Mouse (Mus musculus) spleen, adult 2 months (tissue): Measurements from ENCODE around the gene Rfx4.

Experiments
- CTCF ChIP-seq: fragments of 200-500 bp; IDR thresholded peaks from 2 replicates; pipeline ENCODE4 v1.5.1; 2011; ENCODE audit warnings: mild to moderate bottlenecking, inconsistent platforms; ENCODE audit not compliant: insufficient read depth, insufficient read length, insufficient replicate concordance; ENCODE audit errors: extremely low read depth
- POLR2A ChIP-seq: fragments of 200-500 bp; IDR thresholded peaks from 2 replicates; pipeline ENCODE4 v1.6.1; 2011; ENCODE audit warnings: low read depth, low read length, inconsistent platforms

DNA sequence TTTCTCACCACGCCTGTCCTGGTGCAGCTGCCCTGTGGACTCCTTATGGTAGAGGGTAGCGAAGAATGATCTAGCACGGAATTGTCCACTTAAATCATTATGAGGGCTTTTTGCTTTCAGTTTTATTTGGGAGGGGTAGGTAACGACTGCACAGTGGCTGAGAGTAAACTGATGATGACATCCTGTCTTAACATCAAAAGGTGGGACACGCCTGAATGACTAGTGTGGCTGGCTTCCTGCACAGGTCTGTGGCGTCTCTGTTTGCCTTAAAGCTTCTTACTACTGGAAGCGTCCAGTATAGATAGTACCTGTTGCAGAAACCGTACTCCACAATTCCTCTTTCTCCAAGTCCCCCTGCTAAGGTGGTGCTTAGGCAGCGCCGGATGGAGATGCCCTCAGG lies 12.9 kb downstream of the Rfx4 start:
- TF ChIP-seq CTCF (no peak), POLR2A (no peak)
